Mouse (Mus musculus) ES-E14 (cell line): Measurements from ENCODE around the gene Crat. TPM values are rescaled to one million over a fixed set of nuclear protein-coding genes. Genes with fewer than 3 reads are reported as not detected.

Source experiments
- DNase-seq: peaks from one replicate; pipeline ENCODE4 v3.0.0-alpha.2; 2013; ENCODE audit warnings: low read depth, low spot score
- H3K27ac ChIP-seq: 2 replicates; pipeline ENCODE4 v1.5.1; 2012; ENCODE audit warnings: low read depth, mild to moderate bottlenecking, low read length, moderate library complexity, mixed read lengths; ENCODE audit not compliant: poor library complexity, insufficient read depth, severe bottlenecking
- H3K36me3 ChIP-seq: 2 replicates; pipeline ENCODE4 v1.6.1; 2012; ENCODE audit warnings: mild to moderate bottlenecking, low read length, moderate library complexity, mixed read lengths; ENCODE audit not compliant: control insufficient read depth, poor library complexity, insufficient read depth, severe bottlenecking
- H3K4me1 ChIP-seq, 2 experiments: fragments of 150-350 bp in 1 of 2; sonication (generic) in 1 of 2; 2 replicates each; pipeline ENCODE4 v1.6.1; 2012; ENCODE audit warnings: low read length in 2 of 2, mild to moderate bottlenecking in 1 of 2, mixed read lengths in 1 of 2; ENCODE audit not compliant: control insufficient read depth in 2 of 2, insufficient read depth in 2 of 2, poor library complexity in 1 of 2
- H3K4me3 ChIP-seq, 2 experiments: fragments of 150-350 bp in 1 of 2; sonication (generic) in 1 of 2; 2 replicates each; pipeline ENCODE4 v1.5.1; 2012; ENCODE audit warnings: low read length in 2 of 2, low read depth in 1 of 2, mild to moderate bottlenecking in 1 of 2, mixed read lengths in 1 of 2; ENCODE audit not compliant: insufficient read depth in 1 of 2, poor library complexity in 1 of 2, severe bottlenecking in 1 of 2
- H3K9ac ChIP-seq: 2 replicates; pipeline ENCODE4 v1.6.1; 2012; ENCODE audit warnings: low read depth, mild to moderate bottlenecking, low read length, mixed read lengths; ENCODE audit not compliant: poor library complexity, insufficient read depth, severe bottlenecking
- H3K9me3 ChIP-seq: fragments of 150-350 bp; sonication (generic); 2 replicates; pipeline ENCODE4 v1.6.1; 2012; ENCODE audit warnings: low read depth, mild to moderate bottlenecking, low read length; ENCODE audit not compliant: control insufficient read depth, insufficient read depth
- CHD2 ChIP-seq: IDR thresholded peaks from 2 replicates; pipeline ENCODE4 v1.6.1; 2014; ENCODE audit warnings: mild to moderate bottlenecking, low read depth, low read length, inconsistent platforms
- HCFC1 ChIP-seq: IDR thresholded peaks from 2 replicates; pipeline ENCODE4 v1.6.1; 2012; ENCODE audit warnings: low read length, inconsistent platforms, borderline replicate concordance; ENCODE audit not compliant: insufficient read depth
- MAFK ChIP-seq: IDR thresholded peaks from 2 replicates; pipeline ENCODE4 v1.6.1; 2014; ENCODE audit warnings: mild to moderate bottlenecking, low read depth, low read length, inconsistent platforms; ENCODE audit not compliant: insufficient read depth
- ZC3H11A ChIP-seq: IDR thresholded peaks from 2 replicates; pipeline ENCODE4 v1.6.1; 2012; ENCODE audit warnings: low read depth, mild to moderate bottlenecking, inconsistent platforms, low read length, borderline replicate concordance
- ZNF384 ChIP-seq: IDR thresholded peaks from 2 replicates; pipeline ENCODE4 v1.6.1; 2012; ENCODE audit warnings: low read depth, low read length, inconsistent platforms
- in situ Hi-C, 2 experiments: fragments of 600-800 bp; cut with MboI; formaldehyde crosslinking; loops; one replicate each; pipeline ENCODE4 v1.15.1; 2025; ENCODE audit warnings: low sequenced_read_pairs in 2 of 2, inconsistent platforms in 1 of 2; ENCODE audit not compliant: unreplicated experiment in 2 of 2
- total RNA-seq: library from RNA; depleted of rRNA; stranded (reverse); fragments of 300-350 nt; gene quantifications from 2 replicates; pipeline ENCODE4 v1.2.3, GENCODE M21; 2012

Crat gene
- total RNA-seq, 1 experiment = 5.8 TPM

DNA sequence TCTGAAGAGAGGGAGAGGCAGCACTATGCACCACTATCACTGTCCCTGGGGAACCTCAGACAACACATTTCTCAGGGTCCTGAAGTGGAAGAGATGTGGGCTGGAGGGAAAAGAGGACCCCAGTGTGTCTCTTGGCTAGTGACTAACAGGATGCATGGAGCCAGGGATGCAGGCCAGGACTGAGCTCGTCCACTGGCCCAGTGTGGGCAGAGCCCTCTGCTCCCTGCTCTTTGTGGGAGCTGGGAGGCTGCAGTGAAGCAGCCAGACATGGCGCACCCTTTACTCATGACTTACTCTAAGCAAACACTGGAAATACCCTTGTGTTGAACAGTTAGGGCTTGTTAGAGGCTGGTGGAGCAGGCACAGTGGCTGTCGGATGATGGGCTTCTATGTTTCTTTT lies 38.0 kb upstream of the Crat start:
- in situ Hi-C loops = loop anchor here (25.0 kb wide), 1 partner anchor 334 kb away; no protein-coding TSS in a partner anchor
- Histone ChIP-seq H3K36me3 (peaks cover 4% of the 10 kb centered on the region; the same call in 1 of the 2 replicates), H3K4me3 (no peak overlapping the region), H3K9ac (no peak overlapping the region), H3K27ac (no peak overlapping the region), H3K4me1 (peaks cover 0 to 8% of the 10 kb centered on the region in 2 experiments; a peak in 2 of 4 replicates), H3K9me3 (no peaks in the 10 kb centered on the region)
- TF ChIP-seq CHD2 (no peak), ZNF384 (no peak), HCFC1 (no peak), MAFK (no peak), ZC3H11A (no peak)
- DNase-seq = no peak

DNA sequence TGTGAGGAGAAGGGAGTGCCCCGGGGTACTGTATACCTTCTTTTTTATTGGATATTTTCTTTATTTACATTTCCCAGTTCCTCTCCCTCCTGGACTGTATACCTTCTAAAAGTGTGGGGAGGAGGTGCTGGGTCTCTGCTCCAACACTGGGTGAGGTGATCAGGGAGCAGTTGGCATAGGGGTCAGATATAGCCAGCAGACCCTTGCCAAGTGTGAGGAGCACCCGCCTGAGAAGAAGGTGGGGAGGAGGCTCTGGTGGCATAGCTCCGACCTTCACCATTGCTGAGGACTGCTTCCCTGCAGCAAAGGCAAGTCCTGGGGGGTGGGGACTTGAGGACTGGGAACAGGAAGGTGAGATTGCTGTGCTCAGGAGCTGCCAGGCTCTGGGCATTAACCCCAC lies 35.9 kb upstream of the Crat start:
- DNase-seq = no peak
- H3K36me3 ChIP-seq = peaks cover 5% of the 10 kb centered on the region; the same call in 1 of the 2 replicates
- no peak for TF ChIP-seq CHD2
- TF ChIP-seq ZC3H11A = no peak
- no peak for TF ChIP-seq MAFK
- no peak for TF ChIP-seq ZNF384
- TF ChIP-seq HCFC1 = no peak
- H3K9ac ChIP-seq = no peak overlapping the region
- H3K27ac ChIP-seq = no peak overlapping the region
- H3K9me3 ChIP-seq = no peaks in the 10 kb centered on the region
- peaks cover 0 to 14% of the 10 kb centered on the region in 2 experiments; a peak in 2 of 4 replicates for H3K4me1 ChIP-seq
- in situ Hi-C loops = loop anchor here (25.0 kb wide), 1 partner anchor 336 kb away; no protein-coding TSS in a partner anchor
- no peak overlapping the region for H3K4me3 ChIP-seq

DNA sequence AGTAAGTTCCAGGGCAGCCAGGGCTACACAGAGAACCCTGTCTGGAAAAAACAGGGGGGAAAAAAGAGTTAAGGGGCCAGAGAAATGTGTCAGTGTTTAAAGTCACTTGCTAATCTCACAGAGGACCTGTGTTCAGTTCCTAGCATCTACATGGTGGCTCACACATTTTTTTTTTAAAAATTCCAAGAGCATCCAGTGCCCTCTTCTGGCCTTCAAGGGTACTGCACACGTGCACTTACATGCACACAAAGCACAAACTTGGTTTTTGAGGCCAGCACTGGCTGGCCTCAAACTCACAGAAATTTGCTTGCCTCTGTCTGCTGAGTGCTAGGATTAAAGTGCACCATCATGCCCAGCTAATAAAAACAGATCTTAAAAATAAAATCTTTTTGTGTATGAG lies 34.9 kb upstream of the Crat start:
- Histone ChIP-seq H3K9ac (no peak overlapping the region), H3K4me1 (peaks cover 2 to 24% of the 10 kb centered on the region in 2 experiments; a peak in 3 of 4 replicates), H3K27ac (no peak overlapping the region), H3K4me3 (no peak overlapping the region), H3K36me3 (peaks cover 9% of the 10 kb centered on the region; the same call in 1 of the 2 replicates), H3K9me3 (no peaks in the 10 kb centered on the region)
- in situ Hi-C loops = loop anchor here (25.0 kb wide), 1 partner anchor 337 kb away; no protein-coding TSS in a partner anchor
- DNase-seq = no peak
- TF ChIP-seq ZC3H11A (no peak), ZNF384 (peak; percentile 95)

DNA sequence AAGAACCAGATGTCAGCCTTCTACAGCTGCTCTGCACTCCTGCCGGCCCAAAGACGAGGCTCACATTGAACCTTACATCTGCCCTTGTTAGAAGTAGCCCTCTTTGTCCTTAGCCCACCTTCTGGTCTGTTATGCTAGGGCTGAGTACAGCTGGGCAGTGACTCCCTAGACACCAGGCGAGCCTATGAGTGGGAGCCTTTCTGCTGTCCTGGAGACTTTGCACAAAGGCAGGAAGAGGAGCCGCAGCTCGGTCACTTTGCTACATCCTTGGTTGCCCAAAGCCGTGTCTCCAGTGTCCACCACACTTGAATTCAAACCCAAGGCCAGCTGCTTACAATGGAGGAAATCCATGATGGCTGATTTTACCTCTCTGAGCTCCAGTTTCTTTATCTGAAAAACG lies 32.8 kb upstream of the Crat start:
- no peak overlapping the region for H3K4me3 ChIP-seq
- in situ Hi-C loops = no loop called here
- no peaks in the 10 kb centered on the region for H3K9me3 ChIP-seq
- no peak for DNase-seq
- peaks cover 5 to 32% of the 10 kb centered on the region in 2 experiments; a peak in 3 of 4 replicates for H3K4me1 ChIP-seq
- H3K9ac ChIP-seq = no peak overlapping the region
- TF ChIP-seq MAFK (no peak), CHD2 (no peak), ZNF384 (no peak), HCFC1 (no peak), ZC3H11A (no peak)
- peaks cover 16% of the 10 kb centered on the region for H3K36me3 ChIP-seq
- no peak overlapping the region for H3K27ac ChIP-seq
